Mouse (Mus musculus): ENCODE measurements around the gene Pald1.

Gene Pald1

DNA sequence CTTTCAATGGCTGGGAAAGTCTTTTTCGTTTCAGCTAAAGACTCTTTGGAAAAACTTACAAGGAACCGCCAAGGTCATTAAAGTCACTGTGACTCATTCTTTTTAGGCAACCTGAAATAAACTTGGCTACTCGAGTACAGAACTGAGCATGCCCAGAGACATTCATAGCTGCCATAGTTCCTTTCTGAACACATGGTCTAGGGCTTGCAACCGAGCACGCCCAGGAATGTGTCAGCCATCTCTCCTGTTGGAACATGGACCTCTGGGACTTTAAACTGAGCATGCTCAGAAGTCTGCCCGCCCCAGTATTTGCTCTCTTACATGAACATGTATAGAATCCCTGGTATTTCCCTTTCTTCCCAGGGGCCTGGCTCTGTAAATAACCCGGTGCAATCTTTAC lies 97.1 kb downstream of the Pald1 start:
- DNase-seq (ENCODE audit: inconsistent age in 2 of 2, low spot score in 1 of 2), result peak in 1 of 2 experiments; percentile 70

DNA sequence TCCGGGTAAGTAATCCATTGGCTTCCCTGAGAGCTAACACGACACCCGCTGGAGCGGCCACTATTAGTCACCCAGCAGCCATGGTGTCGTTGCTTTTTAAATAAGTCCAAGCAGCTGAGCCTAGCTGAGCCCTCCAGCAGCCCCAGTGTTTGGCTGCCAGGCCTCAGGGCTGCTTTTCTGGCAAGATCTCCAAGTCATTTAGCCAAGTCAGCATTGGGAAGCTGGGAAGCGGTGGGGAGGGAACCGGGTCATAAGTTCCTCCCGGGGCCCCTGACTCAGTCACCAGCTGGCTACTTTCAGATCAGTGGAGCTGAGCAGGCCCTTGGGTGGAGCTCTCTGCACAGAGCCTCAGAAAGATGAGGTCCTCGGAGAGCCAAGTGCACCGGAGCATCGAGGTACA lies 98.1 kb downstream of the Pald1 start:
- DNase-seq (ENCODE audit: inconsistent age in 2 of 2, low spot score in 1 of 2), result peak; percentile 16 to 48

DNA sequence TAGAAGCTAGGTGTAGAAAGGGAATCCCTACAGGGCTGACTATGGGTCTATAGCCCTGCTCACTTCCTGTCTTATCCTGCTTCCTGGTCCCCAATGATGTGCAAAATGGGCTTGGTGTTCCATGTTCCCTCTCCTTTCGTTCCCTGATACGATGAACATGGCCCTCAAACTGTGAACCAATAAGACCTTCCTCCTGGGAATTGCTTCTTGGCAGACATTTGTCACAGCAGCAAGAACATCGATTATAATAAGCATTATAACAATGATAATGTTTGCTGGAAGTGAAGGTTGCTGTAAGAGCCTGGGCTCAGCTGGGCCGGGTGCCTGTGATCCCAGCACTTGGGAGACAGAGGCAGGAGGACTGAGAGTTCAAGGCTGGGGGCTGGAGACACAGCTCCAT lies 99.0 kb downstream of the Pald1 start:
- DNase-seq (ENCODE audit: inconsistent age in 2 of 2, low spot score in 1 of 2), result no peak

DNA sequence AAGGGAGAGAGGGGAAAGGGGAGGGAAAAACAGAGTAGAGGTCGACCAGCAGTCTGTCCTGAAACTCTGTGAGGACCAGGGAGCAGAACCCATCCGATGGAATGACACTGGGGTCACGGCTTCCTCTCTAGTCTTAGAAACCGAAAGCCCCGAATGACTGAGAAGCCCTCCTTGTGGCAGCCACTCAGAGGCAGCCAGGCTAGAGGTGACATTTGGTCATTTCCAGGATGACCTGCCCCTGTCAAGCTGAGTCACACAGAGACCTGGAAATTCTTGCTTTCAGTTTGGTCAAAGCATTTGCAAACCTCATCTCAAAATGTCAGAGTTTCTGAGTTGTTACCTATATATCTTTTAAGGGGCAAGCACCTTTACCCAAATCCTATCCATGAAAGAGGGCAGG lies 102.2 kb downstream of the Pald1 start:
- no peak for DNase-seq (ENCODE audit: inconsistent age in 2 of 2, low spot score in 1 of 2)

DNA sequence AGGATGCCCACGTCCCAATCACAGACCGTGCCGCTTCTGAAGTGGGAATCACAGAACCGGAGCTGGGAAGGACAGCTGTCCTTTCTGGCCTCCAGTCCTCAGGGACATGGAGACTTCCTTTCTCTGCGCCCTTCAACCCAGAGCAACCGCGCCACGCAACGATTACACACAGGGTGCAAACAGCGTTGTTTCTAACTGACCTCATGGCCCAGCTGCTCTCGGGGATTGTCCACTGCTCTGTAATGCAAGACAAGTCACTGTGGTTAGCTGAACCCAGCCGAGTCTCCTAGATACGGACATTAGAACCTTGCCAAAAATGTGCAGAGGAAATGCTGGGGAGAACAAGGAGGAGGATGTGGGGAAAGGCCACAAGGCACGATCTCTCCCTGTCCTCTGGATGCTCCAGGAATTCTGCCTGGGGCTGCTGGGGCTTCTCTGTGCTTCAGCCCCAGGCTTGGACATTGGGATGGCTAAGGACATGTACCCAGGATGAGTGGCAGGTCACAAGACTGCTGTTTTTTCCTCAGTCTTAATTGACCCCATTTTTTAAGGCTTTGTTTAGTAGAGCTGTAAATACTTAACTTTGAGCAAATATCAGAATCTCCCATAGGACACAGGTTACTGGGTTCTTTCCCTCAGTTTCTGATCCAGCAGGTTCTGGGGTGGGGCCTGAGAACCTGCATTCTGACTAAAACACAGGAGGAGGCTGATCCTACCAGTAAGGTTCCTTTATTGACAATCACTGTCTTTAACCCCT lies 105.2 kb downstream of the Pald1 start:
- DNase-seq (ENCODE audit: inconsistent age in 2 of 2, low spot score in 1 of 2), result peak; percentile 49 to 75

DNA sequence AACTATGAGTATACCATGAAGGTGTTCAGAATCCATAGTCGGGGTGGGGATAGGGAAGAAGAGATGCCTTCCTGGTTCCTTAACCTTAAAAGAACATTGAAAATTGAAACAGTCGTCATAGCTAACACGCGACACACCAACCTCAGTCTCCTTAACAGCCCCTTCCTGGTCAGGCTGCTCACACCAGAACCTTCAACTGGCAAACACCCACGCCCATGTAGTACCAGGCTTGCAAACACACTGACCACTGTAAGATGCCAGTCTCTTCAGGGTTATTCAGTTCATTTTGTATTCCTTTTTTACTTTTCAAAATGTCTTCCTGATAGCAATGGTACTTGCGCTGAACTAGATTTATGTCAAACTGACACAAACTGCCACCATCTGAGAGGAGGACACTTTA lies 106.3 kb downstream of the Pald1 start:
- no peak for DNase-seq (ENCODE audit: inconsistent age in 2 of 2, low spot score in 1 of 2)

DNA sequence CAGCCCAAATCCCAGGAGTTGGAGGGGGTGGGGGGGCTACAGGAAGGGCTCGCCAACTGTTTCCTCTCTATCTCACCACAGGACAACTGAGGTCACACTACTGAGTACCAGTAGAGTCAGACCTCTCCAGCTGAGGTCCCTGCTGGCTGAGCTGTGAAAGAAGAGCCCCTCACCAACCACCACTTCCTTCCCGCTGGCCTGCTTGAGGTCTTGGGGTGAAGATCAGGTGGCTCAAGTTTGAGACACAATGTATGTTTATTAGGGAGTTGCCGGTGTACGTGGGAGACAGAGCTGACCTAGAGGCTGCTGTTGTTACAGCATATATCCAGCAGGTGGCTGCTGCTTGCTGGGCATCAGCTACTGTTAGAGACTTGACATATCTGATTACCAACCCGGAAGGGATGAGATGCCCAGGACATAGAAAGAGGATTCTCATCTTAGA lies 107.6 kb downstream of the Pald1 start:
- DNase-seq (ENCODE audit: inconsistent age in 2 of 2, low spot score in 1 of 2), result peak; percentile 14 to 70

DNA sequence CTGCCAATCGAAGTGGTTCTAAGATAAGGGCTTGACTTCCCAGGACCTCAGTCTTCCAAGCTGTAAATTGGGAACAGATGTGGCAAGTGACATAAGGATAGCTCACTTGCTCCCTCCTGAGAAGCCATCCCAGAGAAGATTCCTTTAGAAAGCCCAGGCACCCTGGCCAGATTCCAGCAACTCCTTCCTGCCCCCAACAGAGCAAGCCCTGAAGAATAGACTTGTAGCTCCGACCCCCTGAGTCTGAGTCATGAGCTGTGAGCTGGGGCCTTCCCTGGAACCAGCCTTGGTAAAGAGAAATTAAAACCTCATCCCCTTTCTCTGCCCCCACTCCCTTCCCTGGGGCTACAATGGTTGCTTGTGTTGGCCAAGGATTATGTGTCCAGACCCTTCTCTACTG lies 108.8 kb downstream of the Pald1 start:
- no peak for DNase-seq (ENCODE audit: inconsistent age in 2 of 2, low spot score in 1 of 2)

DNA sequence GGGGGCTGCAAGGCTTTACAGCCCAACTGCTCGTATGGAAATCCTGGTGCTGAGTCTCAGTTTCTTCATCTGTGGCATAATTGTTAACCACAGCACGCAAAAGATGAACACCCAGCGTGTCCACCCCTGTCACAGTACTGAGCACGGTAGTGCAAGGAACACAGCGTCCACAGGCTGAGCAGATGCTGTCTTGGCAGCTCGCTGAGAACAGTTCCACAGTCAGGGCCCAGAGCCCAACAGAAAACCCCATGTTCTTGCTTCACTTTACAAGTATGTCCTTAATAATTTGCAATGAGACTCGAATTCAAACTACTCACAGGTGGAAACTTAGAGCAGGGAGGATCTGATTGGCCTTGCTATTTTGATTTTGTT lies 109.5 kb downstream of the Pald1 start:
- no peak for DNase-seq (ENCODE audit: inconsistent age in 2 of 2, low spot score in 1 of 2)

DNA sequence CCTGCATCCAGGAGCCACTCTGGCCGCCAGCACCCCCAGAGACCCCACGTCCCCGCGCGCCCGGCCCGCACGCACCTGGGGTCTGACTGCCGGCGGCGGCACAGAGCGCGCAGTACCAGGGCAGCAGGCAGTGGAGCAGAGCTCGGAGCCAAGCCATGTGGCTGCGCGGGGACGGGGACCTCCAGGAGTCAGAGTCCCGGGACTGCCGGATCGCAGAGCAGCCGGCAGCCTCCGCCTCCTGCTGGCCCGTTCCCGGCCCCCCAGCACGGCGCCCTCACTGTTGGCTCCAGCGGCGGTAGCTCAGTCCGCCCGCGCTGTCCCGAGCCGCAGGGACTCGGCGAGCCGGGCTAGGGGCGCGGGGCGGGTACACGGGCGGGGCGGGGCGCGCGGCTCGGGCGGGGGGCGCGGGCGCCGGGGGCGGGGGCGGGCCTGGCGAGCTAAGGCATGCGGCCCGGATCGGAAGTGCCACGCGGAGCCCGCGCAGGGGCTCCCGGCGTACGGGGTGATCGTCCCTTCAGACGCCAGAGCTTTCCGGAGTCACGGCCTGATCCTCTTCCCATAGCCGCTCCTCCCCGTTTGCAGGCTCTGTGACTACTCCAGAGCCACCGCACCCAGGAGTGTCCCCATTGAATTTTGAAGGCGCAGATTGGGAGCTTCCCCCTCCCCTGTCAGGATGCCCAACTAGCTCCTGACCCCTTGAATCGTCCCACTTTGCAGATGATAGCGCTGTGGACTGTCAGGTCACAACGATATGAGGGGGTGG lies 110.1 kb downstream of the Pald1 start, which contains the start of gene Adamts14:
Gene Adamts14 (minus strand): TSS at position 358 of the 763 bp plus-strand sequence.
- DNase-seq (ENCODE audit: inconsistent age in 2 of 2, low spot score in 1 of 2), result peak; percentile 25 to 57

DNA sequence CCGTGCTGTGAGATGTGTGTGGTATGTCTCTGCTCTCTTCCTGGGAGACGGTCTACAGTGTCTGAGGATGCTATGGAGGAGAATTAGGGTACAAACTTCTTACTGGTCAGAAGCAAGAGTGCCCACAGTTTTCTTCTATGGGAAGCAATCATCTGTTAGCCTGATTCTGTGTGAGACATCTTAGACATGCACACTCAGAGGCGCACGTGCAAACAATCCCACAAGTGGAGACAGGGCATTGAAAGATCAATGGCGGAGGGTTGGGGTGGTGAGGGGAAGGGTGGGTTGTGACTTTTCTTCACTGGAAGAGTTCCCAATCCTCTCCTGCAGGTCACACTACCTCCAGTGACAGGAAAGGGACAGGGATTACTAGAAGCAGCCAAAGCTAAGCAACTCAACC lies 110.7 kb downstream of the Pald1 start:
- no peak for DNase-seq (ENCODE audit: inconsistent age in 2 of 2, low spot score in 1 of 2)

DNA sequence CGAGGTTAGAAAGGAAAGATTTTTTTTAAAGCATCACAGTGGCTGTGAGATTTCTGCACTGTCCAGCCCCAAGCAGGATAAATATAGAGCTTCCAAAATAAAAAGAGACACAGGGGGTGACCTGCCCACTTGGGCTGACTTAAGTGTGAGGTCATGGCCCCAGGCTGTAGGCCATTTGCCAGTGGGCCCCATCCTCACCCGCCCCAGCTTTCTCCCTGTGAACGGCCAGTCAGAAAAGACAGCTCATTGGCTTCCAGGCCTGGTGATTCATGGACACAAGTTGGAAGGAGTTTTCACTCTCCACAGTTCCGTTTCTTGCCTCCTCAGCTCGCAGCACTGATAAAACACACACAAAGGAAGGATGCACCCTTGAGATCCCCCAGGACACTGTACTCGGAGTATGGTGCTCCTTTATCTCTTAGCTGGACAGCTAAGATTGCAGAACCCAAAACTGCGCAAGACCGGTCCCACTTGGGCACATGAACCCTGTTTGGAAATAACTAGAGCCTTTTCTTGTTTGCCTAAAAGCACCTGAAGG lies 111.2 kb downstream of the Pald1 start:
- DNase-seq (ENCODE audit: inconsistent age in 2 of 2, low spot score in 1 of 2), result no peak
